Mouse (Mus musculus) forebrain, embryonic 16.5 days (tissue): ENCODE results near the gene Rhpn2. TPM values are rescaled to one million over a fixed set of nuclear protein-coding genes. Genes with fewer than 3 reads are reported as not detected.
A peak's percentile ranks its signal among the peaks of the same experiment; 100 is the strongest.

Source experiments
- ATAC-seq: fragments of 200-750 bp; cut with Nextera tagmentation; 2 replicates; pipeline ENCODE4 v1.8.0; 2017; ENCODE audit warnings: mild to moderate bottlenecking, moderate library complexity
- H3K27ac ChIP-seq: fragments of 300-500 bp; sonication (generic); 2 replicates; pipeline ENCODE4 v1.5.1; 2014; ENCODE audit warnings: low read length, control low read depth
- H3K27me3 ChIP-seq: fragments of 300-500 bp; sonication (generic); replicated peaks from 2 replicates; pipeline ENCODE4 v1.6.1; 2014; ENCODE audit warnings: low read length; ENCODE audit not compliant: control insufficient read depth, insufficient read depth
- H3K36me3 ChIP-seq: fragments of 300-500 bp; sonication (generic); 2 replicates; pipeline ENCODE4 v1.6.1; 2014; ENCODE audit not compliant: control insufficient read depth, insufficient read depth
- H3K4me1 ChIP-seq: fragments of 300-500 bp; sonication (generic); replicated peaks from 2 replicates; pipeline ENCODE4 v1.6.1; 2014; ENCODE audit warnings: low read length; ENCODE audit not compliant: control insufficient read depth, insufficient read depth
- H3K4me2 ChIP-seq: fragments of 300-500 bp; sonication (generic); 2 replicates; pipeline ENCODE4 v1.6.1; 2014; ENCODE audit warnings: mild to moderate bottlenecking, low read length, control low read depth
- H3K4me3 ChIP-seq: fragments of 300-500 bp; sonication (generic); replicated peaks from 2 replicates; pipeline ENCODE4 v1.5.1; 2014; ENCODE audit warnings: mild to moderate bottlenecking, low read length, control low read depth
- H3K9ac ChIP-seq: fragments of 300-500 bp; sonication (generic); replicated peaks from 2 replicates; pipeline ENCODE4 v1.6.1; 2014; ENCODE audit warnings: low read depth, low read length, control low read depth
- H3K9me3 ChIP-seq: fragments of 300-500 bp; sonication (generic); 2 replicates; pipeline ENCODE4 v1.6.1; 2016; ENCODE audit warnings: low read length; ENCODE audit not compliant: control insufficient read depth
- WGBS: fragments of 180-500 bp; shearing (Covaris S2); extraction: QIAGEN DNeasy Blood & Tissue Kit; methylation state at CpG from one replicate; pipeline ENCODE4 v1.1.7; 2014; 5-methylcytosine and 5-hydroxymethylcytosine counted together
- polyA plus RNA-seq: library from polyadenylated mRNA; unstranded; fragments of >200 nt; fragmentation: Nextera tagmentation; extraction: Ambion mirVana; gene quantifications from 2 replicates; pipeline ENCODE4 v1.2.1, GENCODE M21; 2015

Rhpn2 gene
- polyA plus RNA-seq, 1 experiment from 2014 or later, result 1.4 TPM

DNA sequence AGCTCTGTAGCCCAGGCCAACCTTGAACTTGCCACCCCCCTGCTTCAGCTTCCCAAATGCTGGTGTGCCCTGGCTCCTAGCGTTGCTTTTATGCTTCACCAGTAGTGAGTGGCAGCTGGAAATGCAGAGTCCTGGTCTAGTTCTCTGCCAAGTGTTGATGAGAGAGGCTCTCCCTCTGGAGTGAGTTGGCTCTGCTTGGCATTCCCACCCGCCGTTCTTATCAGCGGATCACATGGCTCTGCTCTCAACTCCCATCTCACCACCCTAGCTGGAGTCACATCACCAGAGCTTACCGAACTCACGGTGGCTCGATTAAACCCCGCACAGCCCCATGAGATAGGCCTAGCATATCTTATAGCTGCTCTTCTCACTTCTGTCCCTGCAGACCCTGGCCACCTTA is 46.4 kb downstream of the Rhpn2 start:
- H3K27me3 ChIP-seq, result no peaks in the 10 kb centered on the region
- H3K4me3 ChIP-seq, result no peak overlapping the region
- H3K9me3 ChIP-seq, result no peaks in the 10 kb centered on the region
- H3K4me1 ChIP-seq, result 0 out of 2 replicates have a peak, but pooled peaks cover 2% of the 10 kb centered on the region
- no peak overlapping the region for H3K27ac ChIP-seq
- no peaks in the 10 kb centered on the region for H3K36me3 ChIP-seq
- no peak overlapping the region for H3K9ac ChIP-seq
- ATAC-seq, result no peak
- WGBS, result 88% methylated on average over 8 of the region's 8 CpGs
- no peak overlapping the region for H3K4me2 ChIP-seq

DNA sequence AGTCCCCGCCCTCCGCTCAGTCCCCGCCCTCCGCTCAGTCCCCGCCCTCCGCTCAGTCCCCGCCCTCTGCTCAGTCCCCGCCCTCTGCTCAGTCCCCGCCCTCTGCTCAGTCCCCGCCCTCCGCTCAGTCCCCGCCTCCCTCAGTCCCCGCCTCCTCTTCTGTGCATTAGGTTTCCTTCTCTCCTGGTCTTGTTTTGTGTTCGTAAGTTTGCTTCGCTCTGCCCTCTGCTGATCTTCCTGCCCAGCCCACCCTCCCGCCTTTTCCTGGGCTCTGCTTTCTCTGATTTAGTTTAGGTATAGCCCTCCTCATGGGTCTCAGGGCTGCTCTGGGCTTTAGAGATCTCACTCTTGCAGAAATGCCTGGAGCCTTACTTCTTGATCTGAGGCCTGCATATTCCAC is 47.9 kb downstream of the Rhpn2 start:
- Histone ChIP-seq H3K9ac (no peak overlapping the region), H3K27ac (no peak overlapping the region), H3K4me1 (no peaks in the 10 kb centered on the region), H3K4me3 (no peak overlapping the region), H3K9me3 (no peaks in the 10 kb centered on the region), H3K4me2 (no peak overlapping the region), H3K36me3 (no peaks in the 10 kb centered on the region), H3K27me3 (no peaks in the 10 kb centered on the region)
- WGBS, result 57% methylated on average over 15 of the region's 16 CpGs
- ATAC-seq, result no peak

DNA sequence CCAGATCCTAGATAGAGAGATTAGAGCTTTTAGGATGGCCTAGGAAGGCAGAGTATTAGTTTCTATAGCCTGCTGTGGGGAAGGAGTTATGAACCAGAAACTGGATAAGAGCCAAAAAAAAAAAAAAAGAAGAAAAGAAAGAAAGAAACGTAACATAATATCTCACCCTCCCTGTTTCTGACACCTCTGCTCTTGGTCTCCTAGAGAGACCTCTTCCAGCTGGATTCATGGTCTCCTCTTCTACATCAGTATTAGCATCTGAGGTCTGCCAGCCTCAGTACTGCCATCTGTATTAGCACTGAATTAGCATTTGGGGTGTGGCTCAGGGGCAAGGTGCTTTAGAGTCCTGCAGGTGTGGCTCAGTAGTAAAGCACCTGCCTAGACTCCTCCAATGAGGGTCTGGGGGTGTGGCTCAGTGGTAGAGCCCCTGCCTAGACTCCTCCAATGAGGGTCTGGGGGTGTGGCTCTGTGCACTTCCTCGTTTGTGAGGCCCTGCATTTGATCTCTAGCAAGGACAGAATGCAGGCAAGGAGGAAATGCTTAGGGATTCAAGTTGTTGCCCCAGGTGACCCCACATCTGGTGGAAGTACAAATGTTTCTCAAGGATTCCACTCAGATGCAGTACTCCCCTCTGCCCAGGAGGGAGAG is 48.9 kb downstream of the Rhpn2 start:
- no peak overlapping the region for H3K4me3 ChIP-seq
- no peak overlapping the region for H3K9ac ChIP-seq
- 54% methylated on average over 2 of the region's 2 CpGs for WGBS
- ATAC-seq, result no peak
- H3K36me3 ChIP-seq, result no peaks in the 10 kb centered on the region
- no peaks in the 10 kb centered on the region for H3K9me3 ChIP-seq
- no peaks in the 10 kb centered on the region for H3K27me3 ChIP-seq
- H3K4me2 ChIP-seq, result no peak overlapping the region
- no peak overlapping the region for H3K27ac ChIP-seq
- no peaks in the 10 kb centered on the region for H3K4me1 ChIP-seq

DNA sequence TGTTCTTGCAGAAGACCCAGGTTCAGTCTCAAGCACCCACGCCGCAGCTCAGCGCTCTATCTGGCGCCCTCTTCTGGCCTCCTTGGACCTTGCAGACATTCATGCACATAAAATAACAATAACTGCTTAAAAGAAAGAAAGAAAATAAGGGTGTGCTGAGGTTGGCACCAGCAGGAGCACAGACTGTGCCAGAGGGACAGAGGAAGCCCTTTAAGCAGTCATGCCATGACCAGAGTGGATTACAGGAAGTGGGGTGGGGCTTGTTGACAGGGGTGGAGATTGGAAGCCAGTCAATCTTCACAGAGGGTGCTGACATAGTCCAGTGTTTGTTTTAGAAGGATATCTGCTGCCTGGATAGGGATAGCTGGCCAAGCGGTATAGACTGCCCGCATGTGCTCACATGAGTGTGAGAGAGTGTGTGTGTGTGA is 52.6 kb downstream of the Rhpn2 start:
- no peak overlapping the region for H3K9ac ChIP-seq
- no peak overlapping the region for H3K4me2 ChIP-seq
- H3K36me3 ChIP-seq, result no peaks in the 10 kb centered on the region
- H3K9me3 ChIP-seq, result no peaks in the 10 kb centered on the region
- WGBS, result 70% methylated on average over 6 of the region's 6 CpGs
- no peaks in the 10 kb centered on the region for H3K4me1 ChIP-seq
- no peak overlapping the region for H3K4me3 ChIP-seq
- no peak for ATAC-seq
- no peak overlapping the region for H3K27ac ChIP-seq
- H3K27me3 ChIP-seq, result no peaks in the 10 kb centered on the region

DNA sequence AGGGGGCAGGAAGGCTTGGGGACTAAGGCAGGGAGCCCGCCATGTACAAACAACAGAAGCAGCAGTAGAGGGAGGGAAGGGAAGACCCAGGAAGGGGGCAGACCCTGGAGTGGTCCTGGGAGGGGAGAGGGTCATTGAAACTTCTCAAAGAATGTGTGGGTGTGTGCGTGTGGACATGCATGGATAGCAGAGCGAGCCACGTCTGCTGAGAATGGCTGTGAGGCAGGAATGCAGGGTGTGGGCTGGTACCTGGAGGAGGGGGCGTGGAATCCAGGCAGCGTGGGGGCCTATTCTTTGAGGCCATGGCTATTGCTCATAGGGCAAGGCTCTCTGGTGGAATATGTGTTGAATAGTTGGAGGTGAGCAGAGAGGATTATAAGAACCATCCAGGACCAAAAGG is 54.7 kb downstream of the Rhpn2 start:
- no peak for ATAC-seq

DNA sequence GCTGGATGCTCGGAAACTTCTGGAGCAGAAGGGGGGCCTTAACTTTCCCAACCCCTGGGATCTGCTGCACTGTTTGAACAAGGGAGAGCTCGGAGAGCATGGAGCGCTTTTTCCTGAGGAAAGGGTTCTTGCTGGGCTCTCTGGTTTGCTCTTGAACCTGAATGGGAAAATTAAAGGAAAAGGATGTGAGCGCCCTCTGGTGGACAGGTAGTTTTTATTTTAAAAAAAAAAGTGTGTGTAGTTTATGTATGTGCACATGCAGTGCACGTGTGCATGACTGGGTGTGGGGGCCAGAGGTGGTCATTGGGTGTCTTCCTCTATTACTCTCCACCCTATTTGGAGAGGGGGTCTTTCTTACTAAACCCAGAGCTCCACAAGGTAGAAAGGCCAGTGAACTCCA is 59.0 kb downstream of the Rhpn2 start:
- Histone ChIP-seq H3K9me3 (no peaks in the 10 kb centered on the region), H3K36me3 (peaks cover 3% of the 10 kb centered on the region; the same call in 1 of the 2 replicates), H3K4me2 (no peak overlapping the region), H3K27ac (no peak overlapping the region), H3K4me1 (peaks cover 15% of the 10 kb centered on the region), H3K27me3 (no peaks in the 10 kb centered on the region), H3K9ac (no peak overlapping the region), H3K4me3 (no peak overlapping the region)
- ATAC-seq, result no peak
- 62% methylated on average over 5 of the region's 5 CpGs for whole genome bisulfite sequencing

More for the DNA sequence above, 54.7 kb downstream of the Rhpn2 start:
- Histone ChIP-seq H3K4me3 (no peak overlapping the region), H3K27me3 (no peaks in the 10 kb centered on the region), H3K27ac (no peak overlapping the region), H3K4me2 (no peak overlapping the region), H3K36me3 (peaks cover 3% of the 10 kb centered on the region; the same call in 1 of the 2 replicates), H3K9ac (no peak overlapping the region), H3K4me1 (no peaks in the 10 kb centered on the region), H3K9me3 (no peaks in the 10 kb centered on the region)
- 79% methylated on average over 6 of the region's 6 CpGs for WGBS

DNA sequence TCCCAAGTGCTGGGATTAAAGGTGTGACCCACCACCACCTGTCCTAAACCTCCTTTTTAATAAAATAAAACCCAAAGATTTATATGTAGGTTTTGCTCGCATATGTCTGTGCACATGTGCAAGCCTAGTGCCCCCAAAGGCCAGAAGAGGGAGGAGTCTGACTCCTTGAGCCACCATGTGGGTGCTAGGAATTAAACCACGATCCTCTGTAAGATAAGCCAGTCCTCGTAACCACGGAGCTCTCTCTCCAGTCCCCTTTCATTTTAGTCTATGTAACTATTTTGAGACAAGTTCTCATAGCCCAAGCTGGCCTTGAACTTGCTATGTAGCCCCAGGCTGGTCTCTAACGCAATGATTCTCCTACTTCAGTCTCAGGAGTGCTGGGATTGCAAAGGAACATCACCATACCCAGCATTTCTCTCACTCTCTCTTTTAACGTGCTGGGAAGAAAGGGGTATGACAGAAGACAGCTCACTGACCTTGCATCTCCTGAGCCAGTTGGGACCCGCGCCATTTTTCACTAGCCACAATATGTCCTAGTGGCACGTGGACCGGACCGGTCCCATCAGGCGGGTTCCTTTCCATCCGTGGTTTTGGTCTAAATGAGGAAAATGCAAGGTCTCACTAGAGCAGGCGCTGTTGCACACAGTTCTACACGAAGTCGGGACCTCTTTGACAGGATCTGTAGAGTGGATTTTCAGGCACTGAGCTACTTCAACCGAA is 61.9 kb downstream of the Rhpn2 start:
- no peak overlapping the region for H3K27ac ChIP-seq
- H3K4me1 ChIP-seq, result peaks cover 17% of the 10 kb centered on the region
- peaks cover 6% of the 10 kb centered on the region for H3K36me3 ChIP-seq
- H3K4me3 ChIP-seq, result peak overlapping the region; percentile 76
- no peak for ATAC-seq
- H3K9me3 ChIP-seq, result no peaks in the 10 kb centered on the region
- peak overlapping the region; percentile 89 for H3K4me2 ChIP-seq
- WGBS, result 14% methylated on average over 17 of the region's 17 CpGs
- H3K9ac ChIP-seq, result peak overlapping the region; percentile 64
- H3K27me3 ChIP-seq, result no peaks in the 10 kb centered on the region

DNA sequence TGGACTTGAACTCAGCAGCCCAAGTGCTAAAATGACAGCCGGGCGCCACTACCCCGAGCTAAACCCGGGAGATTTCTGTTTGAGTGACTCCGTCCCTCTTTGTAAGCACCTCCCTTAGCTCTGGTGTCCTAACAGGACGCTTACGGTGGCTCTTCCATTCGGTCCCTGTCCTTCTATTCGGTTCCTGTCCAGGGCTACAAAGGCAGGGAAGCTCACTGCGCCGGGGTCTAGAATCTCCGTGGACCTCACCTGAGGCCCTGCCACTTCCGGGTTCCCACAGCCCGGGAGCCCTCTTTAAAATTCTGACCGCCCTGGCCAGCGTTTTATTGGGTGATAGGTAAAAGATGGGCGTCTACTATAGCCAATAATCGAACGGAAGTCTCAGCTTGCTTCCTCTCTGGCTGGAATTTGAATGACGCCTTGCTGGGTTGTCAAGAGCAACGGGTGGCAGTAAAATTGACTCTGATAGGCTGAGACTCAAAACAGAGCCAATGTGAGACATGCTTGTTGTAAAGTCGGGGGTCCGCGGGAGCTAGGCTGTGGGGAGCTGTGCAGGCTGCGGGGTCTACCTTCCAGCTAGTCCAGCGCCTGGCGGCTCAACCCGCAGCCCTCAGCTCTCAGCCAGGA is 62.7 kb downstream of the Rhpn2 start, which contains the start of the genes Faap24 and Cep89:
TSS of gene Faap24 (minus strand) at position 295 of the 627 bp plus-strand sequence.
TSS of gene Cep89 (plus strand) at position 494 of the 627 bp plus-strand sequence.
- Histone ChIP-seq H3K27me3 (no peaks in the 10 kb centered on the region), H3K9ac (peak within 1 kb of the TSS; percentile 72), H3K4me3 (peak within 1 kb of the TSS; percentile 76), H3K36me3 (peaks cover 6% of the 10 kb centered on the region), H3K27ac (0 out of 2 replicates have a peak within 1 kb of the TSS, but pooled peaks have one; percentile 21), H3K4me2 (peak within 1 kb of the TSS; percentile 89), H3K9me3 (no peaks in the 10 kb centered on the region), H3K4me1 (peaks cover 17% of the 10 kb centered on the region)
- WGBS, result under 1% methylated on average over 28 of the region's 28 CpGs
- ATAC-seq, result peak; percentile 99

DNA sequence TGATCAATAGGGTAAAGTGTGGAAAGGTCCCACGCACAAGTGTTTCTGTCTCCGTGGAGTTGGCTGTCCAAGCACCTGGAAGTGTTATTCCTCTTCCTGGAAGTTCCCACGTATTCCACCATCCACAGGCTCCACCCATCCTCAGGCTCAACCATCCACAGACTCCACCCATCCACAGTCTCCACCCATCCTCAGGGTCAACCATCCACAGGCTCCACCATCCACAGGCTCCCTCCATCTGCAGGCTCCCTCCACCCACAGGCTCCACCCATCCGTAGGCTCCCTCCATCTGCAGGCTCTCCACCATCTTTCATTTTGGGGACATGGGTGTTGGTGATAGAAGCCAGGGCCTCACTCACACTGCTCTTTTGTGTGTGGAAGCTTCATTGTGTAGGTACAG is 67.2 kb downstream of the Rhpn2 start:
- no peaks in the 10 kb centered on the region for H3K27me3 ChIP-seq
- peaks cover 8% of the 10 kb centered on the region for H3K36me3 ChIP-seq
- no peak for ATAC-seq
- H3K4me2 ChIP-seq, result no peak overlapping the region
- no peak overlapping the region for H3K27ac ChIP-seq
- H3K9ac ChIP-seq, result no peak overlapping the region
- WGBS, result 95% methylated on average over 4 of the region's 4 CpGs
- peaks cover 9% of the 10 kb centered on the region for H3K4me1 ChIP-seq
- H3K9me3 ChIP-seq, result no peaks in the 10 kb centered on the region
- H3K4me3 ChIP-seq, result no peak overlapping the region
